In genomic region chr5:114785196-114785595, GRCm38 (mm10) we compare ENCODE assay signal across 12 mouse cellular contexts. TPM values are rescaled to one million over a fixed set of nuclear protein-coding genes. Genes with fewer than 3 reads are reported as not detected.
DNase-seq lines count a peak whose midpoint lies in the region; ATAC-seq and TF ChIP-seq lines count a peak whose summit lies in the region.
"Had no signal": no experiment of that assay in that cellular context is flagged by ENCODE, and none has a peak within 500 bp of the region (broad histone marks: within the 10 kb centered on the region; RNA-seq: fewer than 3 reads in every experiment).

No protein-coding gene starts in this region.

- no peak for DNase-seq in gastrocnemius, adult 2 months
- DNase-seq in gastrocnemius, postnatal 10 days: no peak
- DNase-seq in kidney, postnatal 25 days: no peak
- no peak for DNase-seq in left cerebral cortex, postnatal 4 days
- DNase-seq: cerebellum, adult 11 months had no signal

- WGBS in kidney, embryonic 16.5 days: 88% methylated on average over 5 of the region's 5 CpGs

- no peak for TF ChIP-seq CTCF in gastrocnemius, adult 2 months (IDR thresholded peaks at IDR 0.05)
- TF ChIP-seq CTCF in E14TG2a.4 (conservative IDR thresholded peaks at IDR 0.05; ENCODE audit: low read length): no peak
- no peak for TF ChIP-seq CTCF in cortical plate, adult 2 months (IDR thresholded peaks at IDR 0.05; ENCODE audit: extremely low read depth, insufficient read depth, low read length)

- no peaks in the 10 kb centered on the region for H3K27me3 ChIP-seq in kidney, embryonic 16.5 days (ENCODE audit: insufficient read depth, low read length)
- H3K27me3 ChIP-seq in E14TG2a.4 (ENCODE audit: insufficient read depth, low read length): no peaks in the 10 kb centered on the region
- H3K27me3 ChIP-seq: embryonic facial prominence, embryonic 13.5 days had no signal

- peaks cover 13% of the 10 kb centered on the region for H3K36me3 ChIP-seq in kidney, embryonic 16.5 days (ENCODE audit: insufficient read depth, low read length)
- H3K36me3 ChIP-seq in E14TG2a.4 (ENCODE audit: insufficient read depth, low read length): peaks cover 45% of the 10 kb centered on the region

- peak overlapping the region; percentile 76; the same call in 1 of the 2 replicates for H3K27ac ChIP-seq in gastrocnemius, adult 2 months
- H3K27ac ChIP-seq in kidney, embryonic 16.5 days (ENCODE audit: low read length): peak overlapping the region; percentile 40; the same call in 1 of the 2 replicates
- H3K27ac ChIP-seq in cortical plate, adult 2 months (ENCODE audit: insufficient read depth, low read length): peak overlapping the region; percentile 81
- H3K27ac ChIP-seq: embryonic facial prominence, embryonic 13.5 days had no signal

- H3K9me3 ChIP-seq in kidney, embryonic 16.5 days (ENCODE audit: low read length): no peaks in the 10 kb centered on the region
- H3K9me3 ChIP-seq in E14TG2a.4 (ENCODE audit: low read length): no peaks in the 10 kb centered on the region
- H3K9me3 ChIP-seq: embryonic facial prominence, embryonic 13.5 days had no signal

- no peak for ATAC-seq in kidney, embryonic 16.5 days (ENCODE audit: low FRiP score, low TSS enrichment)
- no peak for ATAC-seq in CD4-positive, CD25-positive, alpha-beta regulatory T cell, adult 4 months
- ATAC-seq: inflammation-experienced regulatory T-cells, adult 6 months had no signal

- no peak for TF ChIP-seq POLR2A in cortical plate, adult 2 months (IDR thresholded peaks at IDR 0.05; ENCODE audit: extremely low read depth, insufficient read depth, low read length)

- no peak overlapping the region for H3K4me2 ChIP-seq in kidney, embryonic 16.5 days (replicated peaks; ENCODE audit: low read depth, low read length)
- H3K4me2 ChIP-seq: embryonic facial prominence, embryonic 13.5 days had no signal

- no peak overlapping the region for H3K4me3 ChIP-seq in gastrocnemius, adult 2 months
- H3K4me3 ChIP-seq in kidney, embryonic 16.5 days (ENCODE audit: low read length): no peak overlapping the region
- H3K4me3 ChIP-seq in E14TG2a.4 (replicated peaks; ENCODE audit: low read length): 0 out of 2 replicates have a peak overlapping the region, but pooled peaks have one; percentile 17
- H3K4me3 ChIP-seq in cortical plate, adult 2 months (ENCODE audit: insufficient read depth, low read length): no peak overlapping the region
- H3K4me3 ChIP-seq: embryonic facial prominence, embryonic 13.5 days; myocyte had no signal

- intact Hi-C loops in gastrocnemius, adult 2 months (cut with DNase I): no loop called here
- intact Hi-C loops in left cerebral cortex, postnatal 4 days (cut with DNase I): no loop called here

- H3K9ac ChIP-seq in kidney, embryonic 16.5 days (replicated peaks; ENCODE audit: low read length): no peak overlapping the region
- H3K9ac ChIP-seq: embryonic facial prominence, embryonic 13.5 days had no signal

- H3K4me1 ChIP-seq in kidney, embryonic 16.5 days (ENCODE audit: insufficient read depth, low read length): peaks cover 13% of the 10 kb centered on the region
- H3K4me1 ChIP-seq in E14TG2a.4 (replicated peaks; ENCODE audit: low read depth, low read length): peaks cover 80% of the 10 kb centered on the region
- peaks cover 6% of the 10 kb centered on the region for H3K4me1 ChIP-seq in cortical plate, adult 2 months (ENCODE audit: control insufficient read depth, insufficient read depth, low read length)

RNA-seq across cellular contexts. Expression of gene Git2, which starts 9.9 kb away (rescaled TPM):
- 10 to 100 TPM; 17.3 to 20.1 TPM for total RNA-seq in gastrocnemius, adult 2 months (2021)
- 10 to 100 TPM; 25.5 to 31.9 TPM for total RNA-seq in gastrocnemius, postnatal 10 days (2021)
- polyA plus RNA-seq in kidney, embryonic 16.5 days (2015; fragmentation: Nextera tagmentation; extraction: Ambion mirVana): 45.7 and 50.1 TPM in 2 replicates
- 44.0 and 44.1 TPM in 2 replicates for polyA plus RNA-seq in cortical plate, adult 2 months (2012; rRNA removed)
- 10 to 100 TPM; 58.3 to 59.1 TPM for total RNA-seq in left cerebral cortex, postnatal 4 days (2021)
- 100 to 1,000 TPM; 147 to 207 TPM for polyA plus RNA-seq in CD4-positive, CD25-positive, alpha-beta regulatory T cell, adult 4 months (2017; shearing (Covaris generic))

RNA-seq across cellular contexts. Expression of gene Ankrd13a, which starts 10.7 kb away (rescaled TPM):
- total RNA-seq in gastrocnemius, adult 2 months (2021): 10 to 100 TPM; 15.4 to 19.6 TPM
- total RNA-seq in gastrocnemius, postnatal 10 days (2021): 10 to 100 TPM; 37.1 to 39.5 TPM
- 15.6 and 33.9 TPM in 2 replicates for polyA plus RNA-seq in kidney, embryonic 16.5 days (2015; fragmentation: Nextera tagmentation; extraction: Ambion mirVana)
- 36.2 and 38.5 TPM in 2 replicates for polyA plus RNA-seq in cortical plate, adult 2 months (2012; rRNA removed)
- total RNA-seq in left cerebral cortex, postnatal 4 days (2021): 10 to 100 TPM; 42.5 to 42.9 TPM
- polyA plus RNA-seq in CD4-positive, CD25-positive, alpha-beta regulatory T cell, adult 4 months (2017; shearing (Covaris generic)): 10 to 100 TPM; 13.9 to 23.3 TPM

RNA-seq across cellular contexts. Expression of gene 1500011B03Rik, which starts 38.1 kb away (rescaled TPM):
- 1 to 10 TPM; 3.9 to 4.6 TPM for total RNA-seq in gastrocnemius, adult 2 months (2021)
- total RNA-seq in gastrocnemius, postnatal 10 days (2021): 10 to 100 TPM; 18.2 to 18.9 TPM
- polyA plus RNA-seq in kidney, embryonic 16.5 days (2015; fragmentation: Nextera tagmentation; extraction: Ambion mirVana): 105 and 111 TPM in 2 replicates
- 232 and 245 TPM in 2 replicates for polyA plus RNA-seq in cortical plate, adult 2 months (2012; rRNA removed)
- total RNA-seq in left cerebral cortex, postnatal 4 days (2021): 100 to 1,000 TPM; 166 to 169 TPM
- polyA plus RNA-seq in CD4-positive, CD25-positive, alpha-beta regulatory T cell, adult 4 months (2017; shearing (Covaris generic)): 10 to 100 TPM; 51.9 to 57.3 TPM

Comparison
In these comparisons a context has a peak if more than half of its experiments do, and no peak if none do; other contexts are left out.
1. RNA of gene 1500011B03Rik, which starts 38.1 kb away (total RNA-seq): 166 to 169 TPM in left cerebral cortex, postnatal 4 days; 18.2 to 18.9 TPM in gastrocnemius, postnatal 10 days and 3.9 to 4.6 TPM in gastrocnemius, adult 2 months; every median in the first group is over 4 times any median in the second.
2. Peak in every context shown above with its lines, with median percentiles within 50 percentile points of each other: H3K27ac ChIP-seq.